Mouse (Mus musculus) lung, postnatal 25 days (tissue): ENCODE measurements around the gene Fbxl2.

ENCODE experiments used
- DNase-seq: peaks from one replicate; pipeline ENCODE4 v3.0.0; 2022; ENCODE audit warnings: low spot score

Fbxl2 gene

DNA sequence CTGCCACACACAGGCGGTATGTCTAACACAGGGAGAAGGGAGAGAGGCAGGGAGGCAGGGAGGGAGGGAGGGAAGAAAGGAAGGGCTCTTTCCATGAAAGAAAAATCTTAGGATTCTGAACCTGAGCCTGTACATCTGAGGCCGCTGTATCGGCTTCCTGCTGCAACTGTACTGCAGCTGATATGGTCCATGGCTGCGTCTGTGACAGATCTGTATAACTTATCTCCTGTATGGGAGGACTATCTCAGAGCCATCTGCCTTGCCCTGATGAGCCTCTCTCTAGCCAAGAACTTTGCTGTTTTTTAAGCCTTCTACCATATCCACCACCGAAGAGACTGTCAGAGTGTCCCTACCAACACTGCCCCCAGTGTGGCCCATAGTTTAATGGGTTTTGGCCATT is 130.2 kb downstream of the Fbxl2 start:
- no peak for DNase-seq
